Mouse (Mus musculus): Measurements from ENCODE around the gene Stard13.

Stard13 gene

GRCm38 (mm10) chr5:151105054-151105971 is 128.3 kb downstream of the Stard13 start:
- DNase-seq (ENCODE audit: low spot score) = no peak

GRCm38 (mm10) chr5:151104354-151105053 is 129.1 kb downstream of the Stard13 start:
- DNase-seq (ENCODE audit: low spot score) = no peak

GRCm38 (mm10) chr5:151103284-151103683 is 130.4 kb downstream of the Stard13 start:
- DNase-seq (ENCODE audit: low spot score) = no peak

- DNase-seq (ENCODE audit: low spot score) = no peak
Observed at GRCm38 (mm10) chr5:151102262-151102661, 131.4 kb downstream of the Stard13 start.

GRCm38 (mm10) chr5:151096012-151096411 is 137.6 kb downstream of the Stard13 start:
- no peak for DNase-seq (ENCODE audit: low spot score)

GRCm38 (mm10) chr5:151092886-151093665 is 140.6 kb downstream of the Stard13 start:
- DNase-seq (ENCODE audit: low spot score) = no peak

GRCm38 (mm10) chr5:151090996-151091395 is 142.6 kb downstream of the Stard13 start:
- DNase-seq (ENCODE audit: low spot score) = no peak

- no peak for DNase-seq (ENCODE audit: low spot score)
Observed at GRCm38 (mm10) chr5:151089201-151089600, 144.4 kb downstream of the Stard13 start.

GRCm38 (mm10) chr5:151086425-151087202 is 147.0 kb downstream of the Stard13 start:
- DNase-seq (ENCODE audit: low spot score) = no peak

- no peak for DNase-seq (ENCODE audit: low spot score)
Observed at GRCm38 (mm10) chr5:151085749-151086148, 147.9 kb downstream of the Stard13 start.

- DNase-seq (ENCODE audit: low spot score) = no peak
Observed at GRCm38 (mm10) chr5:151080276-151080675, 153.4 kb downstream of the Stard13 start.

- no peak for DNase-seq (ENCODE audit: low spot score)
Observed at GRCm38 (mm10) chr5:151077953-151078352, 155.7 kb downstream of the Stard13 start.

- no peak for DNase-seq (ENCODE audit: low spot score)
Observed at GRCm38 (mm10) chr5:151076917-151077316, 156.7 kb downstream of the Stard13 start.

GRCm38 (mm10) chr5:151074282-151074681 is 159.4 kb downstream of the Stard13 start:
- no peak for DNase-seq (ENCODE audit: low spot score)

GRCm38 (mm10) chr5:151071430-151071829 is 162.2 kb downstream of the Stard13 start:
- no peak for DNase-seq (ENCODE audit: low spot score)

- no peak for DNase-seq (ENCODE audit: low spot score)
Observed at GRCm38 (mm10) chr5:151070896-151071295, 162.7 kb downstream of the Stard13 start.

GRCm38 (mm10) chr5:151069569-151069968 is 164.1 kb downstream of the Stard13 start:
- no peak for DNase-seq (ENCODE audit: low spot score)

GRCm38 (mm10) chr5:151066016-151066415 is 167.6 kb downstream of the Stard13 start:
- DNase-seq (ENCODE audit: low spot score) = no peak

GRCm38 (mm10) chr5:151065228-151065627 is 168.4 kb downstream of the Stard13 start:
- DNase-seq (ENCODE audit: low spot score) = no peak

- no peak for DNase-seq (ENCODE audit: low spot score)
Observed at GRCm38 (mm10) chr5:151061942-151062341, 171.7 kb downstream of the Stard13 start.

GRCm38 (mm10) chr5:151060476-151060875 is 173.2 kb downstream of the Stard13 start:
- no peak for DNase-seq (ENCODE audit: low spot score)
